Mouse (Mus musculus) limb, embryonic 10.5 days (tissue): Measurements from ENCODE around the gene Col6a6. TPM values are rescaled to one million over a fixed set of nuclear protein-coding genes. Genes with fewer than 3 reads are reported as not detected.

Experiments
- DNase-seq: peaks from one replicate; pipeline ENCODE4 v3.0.0-alpha.2; 2017; ENCODE audit warnings: low spot score
- H3K27ac ChIP-seq: fragments of 300-500 bp; sonication (generic); 2 replicates; pipeline ENCODE4 v1.5.1; 2016; ENCODE audit warnings: mild to moderate bottlenecking
- H3K27me3 ChIP-seq: fragments of 300-500 bp; sonication (generic); 2 replicates; pipeline ENCODE4 v1.6.1; 2016; ENCODE audit warnings: low read depth, mild to moderate bottlenecking; ENCODE audit not compliant: poor library complexity, severe bottlenecking
- H3K36me3 ChIP-seq: fragments of 300-500 bp; sonication (generic); 2 replicates; pipeline ENCODE4 v1.6.1; 2016; ENCODE audit warnings: mild to moderate bottlenecking, moderate library complexity
- H3K4me1 ChIP-seq: fragments of 300-500 bp; sonication (generic); 2 replicates; pipeline ENCODE4 v1.6.1; 2016
- H3K4me3 ChIP-seq: fragments of 300-500 bp; sonication (generic); 2 replicates; pipeline ENCODE4 v1.5.1; 2016; ENCODE audit warnings: mild to moderate bottlenecking, moderate library complexity
- H3K9me3 ChIP-seq: fragments of 300-500 bp; sonication (generic); replicated peaks from 2 replicates; pipeline ENCODE4 v1.6.1; 2016; ENCODE audit warnings: mild to moderate bottlenecking
- WGBS: fragments of 180-500 bp; shearing (Covaris S2); methylation state at CpG from one replicate; pipeline ENCODE4 v1.1.7; 2016; 5-methylcytosine and 5-hydroxymethylcytosine counted together
- polyA plus RNA-seq: library from polyadenylated mRNA; unstranded; fragments of >200 nt; fragmentation: Nextera tagmentation; extraction: Ambion mirVana; gene quantifications from 2 replicates; pipeline ENCODE4 v1.2.1, GENCODE M21; 2016

Gene Col6a6
- polyA plus RNA-seq, 1 experiment from 2014 or later: 0.05 TPM

DNA sequence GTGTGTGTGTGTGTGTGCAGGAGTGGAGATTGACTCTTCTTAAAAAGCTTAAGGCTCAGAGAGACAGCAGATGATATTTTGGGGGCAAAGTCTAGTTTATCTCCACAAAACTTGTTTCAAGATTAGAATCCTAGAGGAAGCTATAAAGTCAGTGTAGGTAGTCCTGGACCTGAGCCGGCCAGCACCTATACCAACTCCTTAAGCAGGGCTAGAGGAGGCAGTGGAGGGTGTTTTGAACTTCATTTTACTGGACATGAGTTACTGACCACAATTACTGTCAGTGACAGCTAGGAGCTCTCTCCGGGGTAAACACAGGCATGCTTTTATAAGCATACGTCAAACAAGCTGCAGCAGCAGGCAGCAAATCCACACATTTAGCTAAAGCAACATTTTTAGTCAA is 39.8 kb downstream of the Col6a6 start:
- Histone ChIP-seq H3K36me3 (no peaks in the 10 kb centered on the region), H3K4me3 (no peak overlapping the region), H3K27ac (no peak overlapping the region), H3K9me3 (no peaks in the 10 kb centered on the region), H3K4me1 (no peaks in the 10 kb centered on the region), H3K27me3 (no peaks in the 10 kb centered on the region)
- no peak for DNase-seq
- 52% methylated on average over 3 of the region's 3 CpGs for WGBS

DNA sequence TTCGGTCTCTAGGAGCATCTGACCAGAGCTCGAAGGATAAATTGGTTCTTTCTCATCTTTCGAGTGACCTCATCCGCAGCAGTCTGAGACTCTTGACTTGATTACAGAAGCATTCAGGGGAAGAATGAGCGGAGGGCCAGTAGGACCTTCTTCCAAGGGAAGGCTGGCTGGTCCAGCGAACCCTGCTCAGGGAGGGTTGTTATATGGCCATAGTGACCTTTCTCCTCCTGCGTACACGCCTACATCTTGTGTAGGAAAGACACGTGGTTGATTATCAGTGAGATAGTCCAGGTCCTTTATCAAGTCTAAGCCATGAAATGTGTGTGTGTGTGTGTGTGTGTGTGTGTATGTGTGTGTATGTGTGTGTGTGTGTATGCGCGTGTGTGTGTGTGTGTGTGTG is 40.2 kb downstream of the Col6a6 start:
- WGBS: 78% methylated on average over 11 of the region's 11 CpGs
- no peak for DNase-seq

DNA sequence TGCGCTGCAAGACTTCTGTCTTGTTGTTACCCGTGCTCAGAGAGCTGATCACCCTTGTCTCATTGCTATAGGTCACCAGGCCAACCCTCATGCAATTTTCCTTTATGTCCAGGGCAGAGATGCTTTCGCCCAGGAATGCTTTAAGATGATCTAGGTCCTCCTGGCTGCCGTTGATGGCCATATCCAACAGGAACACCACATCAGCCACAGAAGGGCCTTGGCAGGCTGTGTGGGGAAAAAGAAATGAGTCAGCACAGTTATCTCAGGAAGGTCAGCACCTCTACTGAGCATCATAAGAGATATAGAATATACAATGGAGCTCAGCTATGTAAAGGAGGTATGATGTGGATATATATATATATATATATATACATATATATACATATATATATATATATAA is 43.9 kb downstream of the Col6a6 start:
- no peak for DNase-seq
- Histone ChIP-seq H3K4me1 (no peaks in the 10 kb centered on the region), H3K27ac (no peak overlapping the region), H3K36me3 (no peaks in the 10 kb centered on the region), H3K27me3 (no peaks in the 10 kb centered on the region), H3K4me3 (no peak overlapping the region), H3K9me3 (no peaks in the 10 kb centered on the region)
- 93% methylated on average over 4 of the region's 4 CpGs for whole genome bisulfite sequencing

More for the DNA sequence above, 40.2 kb downstream of the Col6a6 start:
- H3K36me3 ChIP-seq: no peaks in the 10 kb centered on the region
- no peak overlapping the region for H3K4me3 ChIP-seq
- H3K9me3 ChIP-seq: no peaks in the 10 kb centered on the region
- no peaks in the 10 kb centered on the region for H3K4me1 ChIP-seq
- H3K27ac ChIP-seq: no peak overlapping the region
- no peaks in the 10 kb centered on the region for H3K27me3 ChIP-seq

DNA sequence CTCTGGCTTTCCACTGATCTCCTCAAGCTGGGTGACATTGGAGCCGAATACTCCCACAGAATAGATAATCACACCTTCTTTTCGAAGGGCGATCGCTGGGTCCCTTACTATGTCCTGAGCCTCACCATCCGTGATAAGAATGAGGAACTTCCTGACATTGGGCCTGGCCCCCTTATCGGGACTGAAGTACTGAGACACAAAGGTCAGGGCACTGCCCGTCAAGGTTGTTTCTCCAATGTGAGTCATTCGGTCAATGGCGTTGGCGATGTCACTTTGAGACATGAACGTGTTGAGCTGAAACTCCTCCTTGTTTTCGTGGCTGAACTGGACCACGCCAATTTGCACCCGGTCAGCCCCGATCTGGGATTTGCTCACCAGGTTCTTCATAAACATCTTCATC is 47.3 kb downstream of the Col6a6 start:
- H3K36me3 ChIP-seq: no peaks in the 10 kb centered on the region
- no peaks in the 10 kb centered on the region for H3K4me1 ChIP-seq
- no peak overlapping the region for H3K27ac ChIP-seq
- DNase-seq: no peak
- 91% methylated on average over 15 of the region's 15 CpGs for WGBS
- H3K4me3 ChIP-seq: no peak overlapping the region
- H3K9me3 ChIP-seq: no peaks in the 10 kb centered on the region
- H3K27me3 ChIP-seq: no peaks in the 10 kb centered on the region

DNA sequence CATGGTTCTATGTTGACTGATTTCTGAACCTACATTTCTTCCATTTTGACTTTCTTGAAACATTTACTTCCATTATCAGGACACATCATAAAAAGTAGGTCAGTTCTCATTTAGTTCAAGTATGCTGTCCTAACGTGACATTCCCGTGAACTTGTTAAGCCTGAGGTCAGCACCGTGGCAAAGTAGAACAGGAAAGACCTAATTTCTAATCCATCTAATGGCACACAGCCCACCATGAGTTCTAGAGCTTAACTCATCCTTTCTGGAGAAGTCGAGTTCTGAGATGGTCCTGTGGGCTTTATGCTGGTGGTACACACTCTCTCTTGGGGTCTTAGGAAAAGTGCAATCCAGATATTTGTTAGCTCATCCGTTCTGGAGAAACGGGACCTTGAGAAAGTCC is 49.2 kb downstream of the Col6a6 start:
- no peaks in the 10 kb centered on the region; the same call in 1 of the 2 replicates for H3K4me1 ChIP-seq
- no peaks in the 10 kb centered on the region for H3K27me3 ChIP-seq
- DNase-seq: no peak
- H3K27ac ChIP-seq: no peak overlapping the region
- H3K4me3 ChIP-seq: no peak overlapping the region
- 94% methylated on average over 6 of the region's 6 CpGs for WGBS
- no peaks in the 10 kb centered on the region for H3K36me3 ChIP-seq
- H3K9me3 ChIP-seq: no peaks in the 10 kb centered on the region

DNA sequence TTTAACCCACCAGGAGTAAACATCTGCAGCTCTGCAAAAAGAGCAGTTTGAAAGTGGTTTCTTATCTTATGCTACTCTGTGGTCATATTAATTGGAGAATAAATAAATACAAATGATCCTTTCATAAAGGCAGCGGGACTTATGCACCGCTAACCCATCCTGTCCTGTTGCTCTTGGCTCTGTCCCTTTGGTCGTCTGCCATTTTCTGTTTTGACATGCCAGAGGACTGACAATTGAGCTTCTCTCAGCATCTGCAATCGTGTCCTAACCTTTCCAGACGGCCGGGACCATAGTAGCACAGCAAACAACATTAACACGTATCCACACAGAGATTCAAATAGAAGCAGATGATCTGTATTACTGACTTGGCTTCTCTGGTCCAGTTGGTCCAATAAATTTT is 53.1 kb downstream of the Col6a6 start:
- Histone ChIP-seq H3K27ac (no peak overlapping the region), H3K9me3 (no peaks in the 10 kb centered on the region), H3K4me1 (peaks cover 6% of the 10 kb centered on the region; the same call in 1 of the 2 replicates), H3K4me3 (no peak overlapping the region), H3K36me3 (no peaks in the 10 kb centered on the region), H3K27me3 (no peaks in the 10 kb centered on the region)
- no peak for DNase-seq
- 92% methylated on average over 7 of the region's 7 CpGs for WGBS

DNA sequence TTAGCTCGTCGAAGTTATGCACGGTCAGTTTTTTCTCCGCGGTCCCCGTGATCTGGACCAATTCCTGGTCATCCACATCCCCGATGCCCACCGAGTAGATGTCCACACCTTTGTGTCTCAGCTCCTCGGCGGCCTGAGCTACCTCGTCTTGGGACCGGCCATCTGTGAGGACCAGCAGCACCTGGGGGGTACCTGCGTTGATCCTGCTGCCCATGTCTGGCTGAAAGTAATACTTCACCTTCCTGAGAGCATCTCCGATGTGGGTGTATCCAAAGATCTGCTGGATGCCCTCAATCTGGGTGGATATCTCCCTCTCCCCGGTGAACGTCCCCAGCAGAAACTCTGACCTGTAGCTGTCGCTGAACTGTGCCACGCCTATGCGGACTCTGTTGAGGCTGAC is 53.6 kb downstream of the Col6a6 start:
- no peak overlapping the region for H3K27ac ChIP-seq
- WGBS: 94% methylated on average over 19 of the region's 19 CpGs
- H3K9me3 ChIP-seq: no peaks in the 10 kb centered on the region
- H3K4me3 ChIP-seq: no peak overlapping the region
- no peaks in the 10 kb centered on the region for H3K36me3 ChIP-seq
- peaks cover 6% of the 10 kb centered on the region; the same call in 1 of the 2 replicates for H3K4me1 ChIP-seq
- DNase-seq: no peak
- H3K27me3 ChIP-seq: no peaks in the 10 kb centered on the region

DNA sequence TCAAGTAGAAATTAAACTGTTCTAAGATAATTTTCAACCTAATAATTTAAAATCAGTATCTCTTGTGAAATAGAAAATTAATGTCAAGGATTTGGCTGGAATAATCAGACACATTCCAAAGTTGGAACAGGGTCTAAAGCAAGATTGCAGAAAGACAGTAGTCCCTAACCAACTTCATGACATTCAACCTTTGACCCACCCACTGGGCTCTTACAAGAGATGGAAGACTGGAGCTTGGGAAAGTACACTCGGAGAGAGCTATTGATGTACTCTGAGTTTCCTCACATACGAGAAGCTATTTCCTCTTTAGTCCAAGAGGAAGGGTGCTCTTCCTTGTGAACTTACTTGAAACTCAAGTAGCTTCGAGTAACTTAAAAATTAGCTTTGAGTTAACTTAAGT is 56.6 kb downstream of the Col6a6 start:
- WGBS: 84% methylated on average over 3 of the region's 3 CpGs
- no peaks in the 10 kb centered on the region for H3K36me3 ChIP-seq
- no peaks in the 10 kb centered on the region for H3K27me3 ChIP-seq
- H3K4me1 ChIP-seq: peaks cover 6% of the 10 kb centered on the region; the same call in 1 of the 2 replicates
- no peak overlapping the region for H3K4me3 ChIP-seq
- no peak for DNase-seq
- H3K9me3 ChIP-seq: no peaks in the 10 kb centered on the region
- no peak overlapping the region for H3K27ac ChIP-seq

DNA sequence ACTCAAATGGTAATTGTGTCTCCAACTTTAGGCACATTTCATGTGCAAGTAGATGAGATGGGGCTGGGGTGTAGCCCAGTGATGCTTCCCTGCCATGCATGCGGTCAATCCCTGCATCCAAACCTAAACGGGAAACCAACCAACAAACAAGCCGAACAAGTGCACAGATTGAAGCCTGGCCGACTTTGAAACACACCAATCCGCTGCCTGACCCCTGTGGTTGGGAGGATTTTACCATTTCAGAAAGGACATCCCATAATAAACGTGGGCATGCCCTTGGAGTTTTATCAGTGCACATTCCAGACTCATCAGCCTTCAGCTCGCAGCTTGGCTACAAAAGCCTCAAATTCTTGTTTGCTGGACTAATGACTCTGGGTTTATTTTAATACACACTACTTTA is 57.3 kb downstream of the Col6a6 start:
- WGBS: 80% methylated on average over 7 of the region's 7 CpGs
- no peaks in the 10 kb centered on the region for H3K9me3 ChIP-seq
- H3K27ac ChIP-seq: no peak overlapping the region
- peaks cover 6% of the 10 kb centered on the region; the same call in 1 of the 2 replicates for H3K4me1 ChIP-seq
- no peaks in the 10 kb centered on the region for H3K27me3 ChIP-seq
- no peak overlapping the region for H3K4me3 ChIP-seq
- no peaks in the 10 kb centered on the region for H3K36me3 ChIP-seq
- DNase-seq: no peak

DNA sequence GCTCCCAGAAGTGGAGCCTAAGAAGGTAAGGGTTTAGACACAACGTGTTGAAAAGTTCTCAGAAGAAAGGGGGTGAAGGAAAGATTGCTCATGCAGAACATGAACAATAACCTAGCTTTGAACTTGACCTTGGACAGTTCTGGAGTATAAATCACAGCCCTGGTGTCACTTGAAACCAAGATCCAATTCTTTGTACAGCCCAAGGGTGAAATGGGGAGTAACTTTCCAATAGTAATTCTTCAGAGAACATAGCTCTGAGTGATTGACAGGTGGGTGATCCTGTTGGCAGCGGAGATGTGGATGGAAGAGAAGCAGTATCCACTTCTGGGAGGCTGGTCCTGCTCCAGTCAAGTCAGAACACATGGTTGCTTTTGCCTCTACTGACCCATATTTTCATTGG is 62.1 kb downstream of the Col6a6 start:
- Histone ChIP-seq H3K4me1 (peaks cover 11% of the 10 kb centered on the region; the same call in 1 of the 2 replicates), H3K27me3 (no peaks in the 10 kb centered on the region), H3K9me3 (no peaks in the 10 kb centered on the region), H3K4me3 (no peak overlapping the region), H3K36me3 (no peaks in the 10 kb centered on the region), H3K27ac (no peak overlapping the region)
- 92% methylated on average over 2 of the region's 2 CpGs for WGBS
- DNase-seq: no peak

DNA sequence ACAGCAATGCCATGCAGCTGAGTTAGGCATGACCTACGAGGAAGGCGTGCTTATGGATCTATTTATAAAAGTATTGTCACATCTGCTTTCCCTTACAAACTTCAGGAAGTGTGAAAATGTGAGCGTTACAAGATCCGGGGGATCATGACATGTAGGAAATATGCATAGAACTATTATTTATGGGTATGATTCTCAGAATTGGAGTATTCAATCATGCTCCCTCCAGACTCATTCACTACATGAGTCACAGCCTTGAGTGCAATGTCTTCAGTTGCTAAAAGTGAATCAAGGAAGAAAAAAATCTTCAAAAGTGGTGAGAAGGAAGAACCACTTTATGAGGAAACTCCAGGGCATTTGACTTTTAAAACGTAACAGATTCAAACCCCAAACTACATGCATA is 63.3 kb downstream of the Col6a6 start:
- Histone ChIP-seq H3K27ac (no peak overlapping the region), H3K4me1 (peaks cover 5% of the 10 kb centered on the region; the same call in 1 of the 2 replicates), H3K4me3 (no peak overlapping the region), H3K27me3 (no peaks in the 10 kb centered on the region), H3K36me3 (no peaks in the 10 kb centered on the region), H3K9me3 (no peaks in the 10 kb centered on the region)
- no peak for DNase-seq
- 81% methylated on average over 5 of the region's 5 CpGs for WGBS

DNA sequence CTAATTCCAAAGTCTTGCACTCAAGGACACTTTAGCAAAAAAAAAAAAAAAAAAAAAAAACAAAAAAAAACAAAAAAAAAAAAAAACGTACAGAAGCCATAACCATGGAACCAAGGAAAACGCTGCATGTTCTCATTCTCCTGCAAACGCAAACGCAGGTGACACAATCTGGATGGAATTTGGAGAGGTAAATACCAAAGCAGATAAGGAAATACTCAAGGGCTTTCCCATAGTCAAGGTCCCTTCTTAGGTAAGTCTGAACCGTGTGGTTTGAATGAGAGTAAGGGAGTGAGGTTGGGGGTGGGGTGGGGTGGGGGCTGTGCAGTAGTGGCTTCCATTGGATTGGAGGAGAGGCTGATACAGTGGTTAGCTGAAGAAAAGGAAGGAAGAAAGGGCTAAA is 63.8 kb downstream of the Col6a6 start:
- Histone ChIP-seq H3K4me1 (peaks cover 5% of the 10 kb centered on the region; the same call in 1 of the 2 replicates), H3K9me3 (no peaks in the 10 kb centered on the region), H3K27me3 (no peaks in the 10 kb centered on the region), H3K36me3 (no peaks in the 10 kb centered on the region), H3K4me3 (no peak overlapping the region), H3K27ac (no peak overlapping the region)
- WGBS: 81% methylated on average over 5 of the region's 5 CpGs
- no peak for DNase-seq

DNA sequence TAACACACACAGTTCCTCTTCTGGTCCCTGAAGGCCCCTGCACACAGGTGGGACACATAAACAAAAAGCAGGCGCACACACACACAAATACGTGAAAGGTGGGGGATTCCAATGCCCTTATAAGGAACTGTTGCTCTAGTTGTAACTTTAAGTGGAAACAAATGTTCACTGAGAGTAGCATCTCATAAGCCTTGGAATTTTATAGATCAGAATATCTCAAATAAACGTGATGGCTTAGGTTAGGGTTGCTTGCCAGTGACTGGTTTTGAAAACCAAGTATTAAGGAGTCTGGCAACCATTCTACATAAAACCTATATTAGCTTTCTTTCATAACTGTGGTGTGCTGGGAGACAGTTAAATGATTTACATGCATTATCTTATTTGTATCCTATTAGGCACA is 64.3 kb downstream of the Col6a6 start:
- 65% methylated on average over 3 of the region's 3 CpGs for WGBS

DNA sequence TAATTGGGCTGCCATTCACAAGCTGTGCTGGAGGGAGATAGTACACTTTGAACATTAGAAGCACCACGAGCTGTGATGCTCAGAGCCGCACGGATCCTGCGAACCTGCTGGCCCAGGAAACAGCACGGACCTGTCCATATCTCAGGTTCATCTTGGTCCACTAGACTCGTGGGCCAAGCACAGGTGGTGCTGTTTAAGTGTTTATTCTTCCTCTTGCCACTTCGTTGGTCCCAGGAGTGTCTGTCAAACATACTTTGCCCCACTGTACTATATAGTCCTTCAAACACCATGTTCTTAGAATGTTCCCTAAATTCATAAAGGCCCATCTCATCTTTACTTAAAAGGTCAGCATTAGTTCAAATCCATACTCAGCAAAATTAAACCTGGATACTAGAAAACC is 65.7 kb downstream of the Col6a6 start:
- no peaks in the 10 kb centered on the region for H3K9me3 ChIP-seq
- DNase-seq: no peak
- no peaks in the 10 kb centered on the region for H3K36me3 ChIP-seq
- 89% methylated on average over 7 of the region's 7 CpGs for WGBS
- H3K27me3 ChIP-seq: no peaks in the 10 kb centered on the region
- H3K4me1 ChIP-seq: peaks cover 5% of the 10 kb centered on the region; the same call in 1 of the 2 replicates
- H3K4me3 ChIP-seq: no peak overlapping the region
- H3K27ac ChIP-seq: no peak overlapping the region

More for the DNA sequence above, 64.3 kb downstream of the Col6a6 start:
- DNase-seq: no peak
- H3K4me3 ChIP-seq: no peak overlapping the region
- H3K4me1 ChIP-seq: peaks cover 5% of the 10 kb centered on the region; the same call in 1 of the 2 replicates
- H3K9me3 ChIP-seq: no peaks in the 10 kb centered on the region
- H3K27ac ChIP-seq: no peak overlapping the region
- H3K27me3 ChIP-seq: no peaks in the 10 kb centered on the region
- no peaks in the 10 kb centered on the region for H3K36me3 ChIP-seq
